Mouse (Mus musculus): ENCODE measurements around the gene Podn.

GRCm38 (mm10) chr4:108065176-108065844, 30.9 kb downstream of the Podn start:
- TF ChIP-seq ZC3H11A (IDR thresholded peaks at IDR 0.05; ENCODE audit: low read depth, low read length) (no peak), POLR2A (IDR thresholded peaks at IDR 0.05; ENCODE audit: control insufficient read depth in 1 of 2, insufficient read depth in 1 of 2, low read depth in 1 of 2, low read length in 2 of 2, poor library complexity in 1 of 2) (no peak)

All from MEL (cell line).